Mouse (Mus musculus): Measurements from ENCODE around the gene Sema4b.

The Sema4b gene

DNA sequence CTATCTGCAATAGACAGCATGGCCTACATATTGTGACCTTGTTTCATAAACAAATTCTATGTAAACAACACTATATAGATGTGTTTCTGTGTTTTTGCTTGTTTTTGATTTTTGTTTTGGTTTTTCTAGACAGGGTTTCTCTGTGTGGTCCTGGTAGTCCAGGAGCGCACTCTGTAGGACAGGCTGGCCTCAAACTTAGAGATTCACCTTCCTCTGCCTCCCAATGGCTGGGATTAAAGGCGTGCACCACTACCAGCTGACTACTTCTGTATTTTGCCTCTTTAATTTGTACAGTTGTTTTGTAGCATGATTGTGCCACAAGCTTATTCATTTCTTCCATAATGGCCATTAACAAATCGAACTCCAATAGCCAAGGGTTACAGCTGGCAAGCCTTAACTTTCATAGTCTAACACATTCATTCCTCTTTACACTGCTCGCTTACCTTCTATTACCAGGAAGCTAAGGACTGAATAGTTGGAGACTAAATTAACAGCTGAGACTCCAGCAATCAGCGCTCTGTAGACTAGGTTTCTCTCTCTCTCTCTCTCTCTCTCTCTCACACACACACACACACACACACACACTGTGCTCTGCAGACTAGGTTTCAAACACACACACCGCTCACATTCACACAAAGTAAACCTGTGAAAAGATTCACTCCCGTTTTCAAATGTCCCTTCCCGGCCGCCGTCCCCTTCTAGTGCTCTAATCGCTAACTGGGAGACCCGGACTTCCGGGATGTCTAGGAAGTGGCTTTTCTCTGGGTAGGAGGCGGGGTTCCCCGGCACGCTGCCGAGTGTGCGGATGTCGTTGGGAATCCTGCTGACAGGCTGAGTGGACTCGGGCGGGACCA, 82.5 kb downstream of the Sema4b start, which contains the start of gene Vps33b:
TSS of gene Vps33b (plus strand) at position 753 of the 854 bp plus-strand sequence.
- peak; percentile 84 to 97 for DNase-seq (ENCODE audit: low spot score in 2 of 2)

GRCm38 (mm10) chr7:80269751-80270255, 83.2 kb downstream of the Sema4b start:
- no peak for DNase-seq (ENCODE audit: low spot score in 2 of 2)

- no peak for DNase-seq (ENCODE audit: low spot score in 2 of 2)
These were observed 86.8 kb downstream of the Sema4b start for GRCm38 (mm10) chr7:80273456-80273855.
